Mouse (Mus musculus): ENCODE data around the gene Ldhd.
"Not testable (repeated sequence)": the region's sequence is repeated elsewhere in the genome, so short reads cannot be mapped to it uniquely, and the experiment has no call there.

DNA sequence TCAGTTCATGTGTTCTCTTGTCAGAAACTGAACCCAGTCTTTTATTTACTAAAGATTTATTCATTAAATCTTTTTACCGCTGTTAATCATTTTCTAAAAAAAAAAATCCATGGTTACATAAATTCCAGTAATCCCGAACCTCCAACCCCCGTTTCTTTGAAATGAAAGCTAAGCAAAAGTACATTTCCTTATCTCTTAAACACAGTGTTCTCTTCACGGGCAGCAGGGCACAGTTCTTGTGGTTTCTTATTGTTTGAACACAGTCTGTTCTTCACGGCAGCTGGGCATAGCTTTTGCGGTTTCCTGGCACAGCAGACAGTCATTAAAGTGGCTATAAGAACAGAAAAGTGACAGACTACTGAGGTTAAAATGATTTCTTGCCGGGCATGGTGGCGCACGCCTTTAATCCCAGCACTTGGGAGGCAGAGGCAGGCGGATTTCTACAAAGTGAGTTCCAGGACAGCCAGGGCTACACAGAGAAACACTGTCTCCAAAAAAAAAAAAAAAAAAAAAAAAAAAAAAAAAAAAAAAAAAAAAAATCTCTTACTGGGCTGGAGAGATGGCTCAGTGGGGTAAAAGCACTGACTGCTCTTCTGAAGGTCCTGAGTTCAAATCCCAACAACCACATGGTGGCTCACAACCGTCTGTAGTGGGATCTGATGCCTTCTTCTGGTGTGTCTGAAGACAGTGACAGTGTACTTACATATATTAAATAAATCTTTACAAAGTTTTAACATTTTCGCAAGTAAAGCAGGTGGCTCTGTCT lies 14.3 kb upstream of the Ldhd start:
- not testable (repeated sequence) for TF ChIP-seq CTCF (IDR thresholded peaks at IDR 0.05; ENCODE audit: borderline replicate concordance, insufficient read depth, low read depth, low read length); POLR2A (IDR thresholded peaks at IDR 0.05; ENCODE audit: borderline replicate concordance, insufficient read depth, low read length)
